Mouse (Mus musculus) megakaryocyte, adult 5-6 weeks (primary cell): ENCODE results near the gene Ifi47. TPM values are rescaled to one million over a fixed set of nuclear protein-coding genes. Genes with fewer than 3 reads are reported as not detected.
"Not testable (repeated sequence)": the region's sequence is repeated elsewhere in the genome, so short reads cannot be mapped to it uniquely, and the experiment has no call there.

Experiments
- ATAC-seq: 2 replicates; pipeline ENCODE4 v1.8.0; 2016; ENCODE audit warnings: mild to moderate bottlenecking, inconsistent platforms; ENCODE audit not compliant: poor library complexity, severe bottlenecking
- total RNA-seq, 2 experiments: library from RNA; stranded (forward) in 1 of 2; stranded (reverse) in 1 of 2; fragments of 153-499, 151-499 nt in 1 of 2; fragments of 221-1000, 200-1000 nt in 1 of 2; gene quantifications; 2 replicates each; pipeline versions ENCODE4 v1.2.3 to v1.2.4; 2015 to 2017

Ifi47 gene
- 92.4 and 108 TPM in 2 replicates for total RNA-seq (2015)
- total RNA-seq (2017), result 39.4 and 46.3 TPM in 2 replicates

DNA sequence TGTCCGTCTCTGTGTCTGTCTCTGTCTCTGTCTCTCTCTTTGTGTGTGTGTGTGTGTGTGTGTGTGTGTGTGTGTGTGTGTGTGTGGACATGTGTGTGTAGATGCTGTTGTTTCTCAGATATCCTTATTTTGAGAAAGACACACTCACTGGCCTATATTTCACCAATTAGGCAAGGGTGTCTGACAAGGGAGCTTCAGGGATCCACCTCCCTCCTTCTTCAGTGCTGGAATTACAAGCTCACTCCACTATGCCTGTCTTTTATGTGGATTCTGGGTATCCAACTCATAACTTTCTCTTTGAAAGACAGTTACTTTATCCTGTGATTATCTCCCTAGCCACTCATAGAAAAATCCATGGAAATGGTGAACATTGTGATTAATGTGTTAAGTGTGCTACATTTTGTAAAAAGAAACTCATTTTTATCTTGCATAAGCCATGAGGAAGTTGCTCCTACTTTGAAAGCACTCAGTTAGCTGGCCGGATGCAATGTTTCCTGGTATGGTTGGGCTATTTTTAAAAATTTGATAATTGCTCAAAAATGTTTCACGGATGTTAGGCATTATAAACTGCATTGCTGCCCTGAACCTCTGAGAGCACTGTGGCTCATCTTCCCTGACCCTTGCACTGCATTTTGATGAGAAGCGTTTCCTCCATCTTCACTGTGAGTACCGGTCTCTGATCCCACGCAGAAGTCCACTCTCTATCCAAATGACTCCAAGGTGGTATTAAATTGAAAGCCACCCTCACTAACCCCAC is at the start of gene Ifi47:
TSS of gene Ifi47 (plus strand) at position 587 of the 757 bp plus-strand sequence.
- peak; percentile 79 for ATAC-seq

DNA sequence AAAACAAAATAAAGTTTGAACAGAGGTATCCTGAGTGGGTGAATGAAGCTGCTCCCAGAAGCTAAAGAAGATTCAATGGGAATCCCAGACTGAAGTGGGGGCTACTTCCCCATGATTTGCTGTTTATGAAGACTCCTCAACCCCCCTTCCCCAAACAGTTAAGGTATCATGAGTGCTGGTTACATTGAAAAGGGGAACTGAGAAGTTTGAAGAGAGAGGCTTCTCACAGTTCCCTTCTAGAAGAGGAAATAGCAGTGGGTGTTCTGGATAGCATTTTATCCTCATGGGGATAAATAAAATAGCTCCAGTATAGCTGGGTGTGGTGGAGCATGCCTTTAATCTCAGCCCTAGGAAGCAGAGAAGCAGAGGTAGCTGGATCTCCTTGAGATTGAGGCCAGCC is 26.3 kb upstream of the Ifi47 start:
- peak; percentile 73 for ATAC-seq

DNA sequence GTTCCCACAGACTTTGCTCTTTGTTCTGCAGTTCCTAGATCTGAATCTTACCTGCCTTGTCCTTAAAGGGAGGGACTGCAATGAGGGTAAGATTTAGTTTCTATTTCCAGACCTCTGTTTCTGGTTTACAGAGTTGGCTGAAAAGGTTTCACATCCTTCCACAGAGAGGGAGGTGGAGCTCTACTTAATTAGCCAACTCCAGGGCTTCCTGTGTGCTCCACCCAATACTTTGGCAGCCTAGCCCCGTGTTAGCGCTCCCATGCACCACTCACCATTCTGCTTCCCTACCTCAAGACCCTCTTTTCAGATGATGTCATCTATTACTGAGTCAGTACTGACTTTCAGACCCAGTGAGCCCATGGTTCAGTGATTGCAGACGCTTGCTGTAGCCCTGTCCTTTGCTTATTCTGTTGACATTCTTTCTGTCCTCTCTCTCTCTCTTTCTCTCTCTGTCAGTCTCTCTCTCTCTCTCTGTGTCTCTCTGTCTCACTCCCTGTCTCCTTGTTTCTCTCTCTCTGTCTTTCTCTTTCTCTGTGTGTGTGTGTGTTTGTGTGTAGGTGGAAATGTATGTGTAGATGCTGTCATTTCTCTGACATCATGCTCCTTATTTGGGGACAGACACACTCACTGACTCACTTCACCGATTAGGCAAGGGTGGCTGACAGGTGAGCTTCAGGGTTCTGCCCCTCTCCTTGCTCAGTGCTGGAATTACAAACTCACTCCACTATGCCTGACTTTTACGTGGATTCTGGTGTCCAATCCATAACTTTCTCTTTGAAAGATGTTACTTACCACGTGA is 25.1 kb upstream of the Ifi47 start, which contains the start of gene 9930111J21Rik2:
TSS of gene 9930111J21Rik2 (minus strand) at position 150 of the 799 bp plus-strand sequence.
- peak; percentile 77 for ATAC-seq

DNA sequence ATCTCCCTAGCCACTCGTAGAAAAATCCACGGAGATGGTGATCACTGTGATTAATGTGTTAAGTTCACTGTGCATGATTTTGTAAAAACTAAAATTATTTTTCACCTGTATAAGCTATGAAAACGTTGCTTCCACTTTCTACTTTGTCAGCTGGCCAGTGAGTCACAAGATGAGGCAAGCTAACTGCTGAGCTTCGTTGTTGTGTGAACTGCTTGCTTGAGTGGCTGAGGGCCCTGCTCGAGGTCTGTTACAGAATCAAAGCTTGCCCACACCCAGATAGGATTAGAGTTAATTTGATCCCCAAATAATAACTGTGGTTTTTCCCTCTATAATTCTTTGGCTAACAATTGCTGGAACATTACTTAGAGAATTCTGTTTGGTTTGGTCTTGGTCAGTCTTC is 24.5 kb upstream of the Ifi47 start:
- ATAC-seq, result peak; percentile 41

DNA sequence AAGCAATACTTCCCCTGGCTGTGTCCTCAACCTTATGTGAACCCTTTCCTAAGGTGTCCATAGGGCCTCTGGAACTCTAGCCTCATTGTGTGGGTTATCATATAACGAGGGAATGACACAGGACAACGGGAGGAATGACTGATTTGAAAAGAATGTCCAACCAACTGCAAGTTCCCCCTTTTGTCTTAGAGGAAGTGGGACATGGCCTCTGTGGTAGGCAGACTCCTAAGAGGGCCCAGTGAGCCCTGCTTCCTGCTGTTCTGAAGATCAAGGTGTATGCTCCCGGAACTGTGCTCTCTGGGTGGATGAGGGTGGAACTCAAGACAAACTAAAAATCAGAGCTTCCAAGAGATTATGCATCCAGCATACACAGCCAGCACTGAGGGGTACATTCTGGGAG is 16.3 kb upstream of the Ifi47 start:
- peak; percentile 86 for ATAC-seq

DNA sequence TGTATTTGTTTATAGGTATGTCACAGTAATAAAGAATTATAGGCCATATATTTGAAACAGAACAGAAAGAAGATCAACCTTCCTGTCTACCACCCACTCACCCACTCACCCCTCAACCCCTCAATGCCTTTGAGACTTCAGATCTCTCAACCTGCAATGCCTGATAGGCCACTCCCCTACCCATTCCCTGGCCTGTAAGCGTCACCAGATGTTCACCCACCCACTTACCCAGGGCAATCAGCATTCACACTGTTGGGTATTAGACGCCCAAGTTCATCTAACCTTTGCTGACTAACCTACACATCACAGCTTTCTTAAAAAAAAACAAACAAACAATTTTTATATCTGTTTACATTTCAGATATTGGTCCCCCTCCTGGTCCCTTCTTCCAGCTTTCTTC is 14.5 kb upstream of the Ifi47 start:
- ATAC-seq, result not testable (repeated sequence)

DNA sequence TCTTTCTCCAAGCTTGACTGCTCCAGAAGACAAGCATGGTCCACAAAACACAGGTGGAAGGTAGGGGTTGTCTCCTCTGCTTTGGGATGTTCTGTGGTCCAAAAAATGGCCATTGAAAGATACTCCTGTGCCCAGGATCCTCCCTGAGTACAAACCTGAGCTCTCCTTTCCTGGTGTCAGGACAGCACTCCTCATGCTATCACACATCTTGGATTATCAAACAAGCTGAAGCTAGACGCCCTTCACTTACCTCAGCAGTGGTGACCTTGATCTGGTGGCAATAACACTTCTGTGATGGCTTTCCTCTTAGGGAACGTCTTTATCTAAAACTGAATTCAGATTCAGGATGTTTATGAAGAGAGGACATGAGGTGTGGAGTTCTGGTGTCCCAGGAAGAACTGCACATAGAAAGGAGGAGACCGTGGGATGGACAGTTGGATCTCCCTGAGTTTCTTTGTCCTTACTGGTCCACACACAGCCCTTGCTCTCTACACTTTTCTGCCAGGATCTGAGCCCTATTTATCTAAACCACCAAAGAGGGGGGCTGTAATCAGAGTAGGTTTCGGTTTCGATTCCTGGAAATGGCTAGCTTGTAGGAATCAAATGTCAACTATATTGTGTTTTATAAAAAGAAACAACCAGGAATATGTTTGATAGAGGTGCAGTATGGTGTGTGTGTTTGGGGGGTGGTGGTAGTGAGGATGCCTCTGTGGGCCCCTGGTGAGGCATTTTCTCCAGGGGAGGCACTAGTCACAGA is 12.5 kb upstream of the Ifi47 start, which contains the start of gene Tgtp2:
TSS of gene Tgtp2 (minus strand) at position 494 of the 757 bp plus-strand sequence.
- ATAC-seq, result not testable (repeated sequence)

DNA sequence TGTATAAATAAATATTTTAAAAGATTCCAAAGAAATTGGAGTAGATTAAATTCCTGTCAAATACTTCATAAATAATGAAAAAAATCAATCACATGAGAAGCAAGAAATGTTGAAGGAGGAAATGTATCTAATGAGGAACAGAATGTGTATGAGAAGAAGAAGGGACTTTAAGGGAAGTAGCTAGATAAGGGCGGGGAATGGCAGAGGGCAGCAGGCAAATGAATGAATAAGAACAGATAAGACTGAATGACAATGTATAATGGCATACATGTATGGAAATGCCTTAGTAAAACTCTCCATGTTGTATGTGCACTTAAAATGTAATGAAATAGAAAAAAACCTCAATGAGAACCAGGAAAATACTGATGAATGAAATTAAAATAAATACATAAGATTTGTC is 8.0 kb upstream of the Ifi47 start:
- ATAC-seq, result peak; percentile 62

DNA sequence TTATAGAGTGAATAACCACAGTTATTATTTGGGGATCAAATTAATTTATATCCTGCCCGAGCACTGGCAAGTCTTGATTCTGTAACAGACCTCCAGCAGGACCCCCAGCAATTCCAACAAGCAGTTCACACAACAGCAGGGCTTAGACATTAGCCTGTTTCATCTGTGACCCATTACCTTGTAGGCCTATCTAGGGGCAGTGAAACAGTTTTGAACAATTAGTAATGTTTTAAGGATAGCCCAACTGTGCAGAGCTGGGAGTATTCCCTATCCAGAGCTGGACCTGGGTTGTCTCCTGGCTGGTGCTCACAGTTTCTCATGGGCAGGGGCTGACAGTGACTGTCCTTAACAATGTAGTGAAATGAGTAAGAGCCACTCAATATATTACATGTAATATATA is 625 bp downstream of the Ifi47 start:
- ATAC-seq, result no peak

DNA sequence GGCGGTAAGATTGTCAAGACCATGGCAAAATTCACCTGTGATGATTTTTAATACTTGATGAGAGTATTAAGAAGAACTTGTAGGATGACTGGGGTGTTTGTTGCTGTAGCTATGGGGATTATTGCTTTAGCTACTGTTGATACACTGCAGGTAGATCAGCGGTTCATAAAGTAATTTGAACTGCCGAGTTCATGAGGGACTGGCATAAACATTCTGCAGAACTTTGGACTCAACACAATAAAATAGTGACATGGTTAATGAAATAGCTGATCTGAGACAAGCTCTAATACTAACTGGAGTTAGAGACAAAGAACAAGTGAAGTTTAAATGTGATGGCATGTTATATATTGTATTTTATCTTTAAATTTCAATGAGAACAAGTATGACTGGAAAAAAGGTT is 2.3 kb downstream of the Ifi47 start:
- ATAC-seq, result no peak

DNA sequence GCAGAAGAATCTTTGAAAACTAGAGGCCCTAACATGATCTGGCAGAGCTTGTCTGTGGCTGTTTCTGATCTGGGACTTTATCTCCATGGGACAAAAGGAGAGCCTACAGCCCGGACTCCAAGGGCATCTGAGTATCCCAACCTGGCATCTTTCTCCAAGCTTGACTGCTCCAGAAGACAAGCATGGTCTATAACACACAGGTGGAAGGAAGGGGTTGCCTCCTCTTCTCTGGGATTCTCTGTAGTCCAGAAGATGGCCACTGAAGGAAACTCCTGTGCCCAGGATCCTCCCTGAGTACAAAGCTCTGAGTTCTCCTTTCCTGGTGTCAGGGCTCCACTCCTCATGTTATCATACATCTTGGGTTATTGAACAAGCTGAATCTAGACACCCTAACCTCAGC is 4.2 kb downstream of the Ifi47 start:
- ATAC-seq, result no peak

DNA sequence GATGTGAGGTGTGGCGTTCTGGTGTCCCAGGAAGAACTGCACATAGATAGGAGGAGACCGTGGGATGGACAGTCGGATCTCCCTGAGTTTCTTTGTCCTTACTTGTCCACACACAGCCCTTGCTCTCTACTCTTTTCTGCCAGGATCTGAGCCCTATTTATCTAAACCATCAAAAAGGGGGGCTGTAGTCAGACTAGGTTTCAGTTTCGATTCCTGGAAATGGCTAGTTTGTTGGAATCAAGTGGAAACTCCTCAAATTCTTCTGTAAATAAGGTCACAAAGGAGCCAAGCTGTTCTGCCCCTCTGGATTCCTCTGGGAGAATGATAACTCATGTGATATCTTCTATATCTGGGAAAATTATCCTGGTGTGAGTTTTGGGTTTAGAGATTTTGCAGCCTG is 5.0 kb downstream of the Ifi47 start:
- no peak for ATAC-seq

DNA sequence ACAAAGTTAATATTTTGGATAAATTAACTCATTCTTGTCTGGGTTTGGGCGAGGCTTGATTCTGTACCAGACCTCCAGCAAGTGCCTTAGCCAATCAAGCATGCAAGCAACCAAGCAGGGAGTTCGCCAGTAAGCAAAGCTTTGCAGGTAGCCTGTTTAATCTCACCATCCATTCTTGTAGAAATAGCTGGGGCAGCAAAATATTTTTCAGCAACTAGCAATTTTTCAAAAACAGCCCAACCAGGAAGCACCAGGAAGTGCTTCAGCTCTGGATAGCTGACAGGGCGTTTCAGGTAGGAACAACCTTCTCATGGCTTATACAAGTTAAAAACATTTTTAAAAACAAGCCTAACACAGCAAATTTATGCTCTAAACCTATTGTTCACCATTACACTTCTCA is 5.5 kb downstream of the Ifi47 start:
- ATAC-seq, result no peak

DNA sequence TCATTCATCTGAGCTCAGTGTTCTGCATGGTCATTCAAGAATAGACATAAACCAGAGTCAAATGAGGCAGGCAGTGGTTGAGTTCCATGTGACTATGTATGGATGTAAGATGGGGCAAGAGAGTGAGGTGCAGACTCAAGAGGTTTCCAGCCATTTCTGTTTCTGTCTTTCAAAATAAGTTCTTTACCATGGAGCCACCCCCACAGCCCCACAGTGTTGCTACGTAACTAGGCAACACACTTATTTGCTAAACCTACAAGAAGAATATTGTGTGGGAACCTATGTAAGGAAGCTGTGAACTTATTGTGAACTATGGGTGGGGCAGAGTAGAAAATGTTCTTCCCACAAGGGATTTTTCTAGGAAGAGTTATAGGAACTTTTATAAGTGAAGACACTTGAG is 6.8 kb downstream of the Ifi47 start:
- no peak; the same call in 1 of the 2 replicates for ATAC-seq

DNA sequence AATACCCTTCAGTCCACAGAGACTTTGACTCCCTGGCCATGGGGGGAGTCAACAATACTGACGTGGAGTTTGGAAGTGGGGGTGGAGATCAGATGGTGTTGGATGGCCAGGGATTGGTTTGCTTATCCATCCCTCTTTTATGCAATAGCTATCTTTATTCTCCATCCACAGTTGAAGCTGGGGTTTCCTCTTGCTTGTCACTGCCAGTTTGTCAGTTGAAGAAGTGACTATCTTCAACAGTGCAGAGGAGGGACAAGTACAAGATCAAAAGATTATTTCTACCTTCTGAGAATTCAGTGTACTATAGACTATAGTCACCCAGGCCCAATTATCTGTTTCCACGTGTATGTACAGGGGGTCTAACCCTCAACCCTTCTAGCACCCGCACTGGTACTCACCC is 7.4 kb downstream of the Ifi47 start:
- no peak for ATAC-seq

DNA sequence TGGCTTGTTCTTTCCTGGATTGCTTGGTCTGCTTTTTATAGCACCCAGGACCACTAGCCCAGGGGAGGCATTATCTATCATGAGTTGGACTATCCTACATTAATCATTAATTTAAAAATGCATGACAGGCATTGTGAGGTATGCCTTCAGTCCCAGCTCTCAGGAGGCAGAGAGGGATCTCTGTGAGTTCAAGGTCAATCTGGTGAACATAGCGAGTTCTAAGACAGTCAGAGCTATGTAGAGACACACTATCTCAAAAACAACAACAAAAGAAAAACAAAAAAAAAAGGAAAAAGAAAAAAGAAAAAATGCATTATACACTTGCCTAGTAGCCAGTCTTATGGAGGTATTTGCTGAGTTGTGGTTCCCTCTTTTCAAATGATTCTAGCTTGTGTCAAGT is 8.0 kb downstream of the Ifi47 start:
- no peak for ATAC-seq

DNA sequence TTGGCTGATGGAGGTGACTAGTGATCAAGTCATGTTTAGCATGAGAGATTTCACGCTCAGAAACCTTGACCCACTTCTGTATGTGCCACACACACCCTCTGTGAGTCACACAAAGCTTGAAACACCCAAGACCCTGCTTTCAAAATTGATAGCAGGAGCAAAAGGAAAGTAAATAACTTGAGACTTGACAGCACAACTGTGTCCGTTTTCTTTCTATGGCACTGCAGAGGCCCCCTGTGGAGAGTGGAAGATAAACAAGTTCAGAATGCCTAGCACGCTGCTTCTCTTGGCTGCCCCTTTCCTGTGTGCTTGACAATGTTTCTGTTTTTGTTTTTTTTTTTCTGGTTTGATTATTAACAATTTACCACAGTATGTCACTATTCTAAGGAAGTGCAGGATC is 8.5 kb downstream of the Ifi47 start:
- peak; percentile 20; the same call in 1 of the 2 replicates for ATAC-seq

DNA sequence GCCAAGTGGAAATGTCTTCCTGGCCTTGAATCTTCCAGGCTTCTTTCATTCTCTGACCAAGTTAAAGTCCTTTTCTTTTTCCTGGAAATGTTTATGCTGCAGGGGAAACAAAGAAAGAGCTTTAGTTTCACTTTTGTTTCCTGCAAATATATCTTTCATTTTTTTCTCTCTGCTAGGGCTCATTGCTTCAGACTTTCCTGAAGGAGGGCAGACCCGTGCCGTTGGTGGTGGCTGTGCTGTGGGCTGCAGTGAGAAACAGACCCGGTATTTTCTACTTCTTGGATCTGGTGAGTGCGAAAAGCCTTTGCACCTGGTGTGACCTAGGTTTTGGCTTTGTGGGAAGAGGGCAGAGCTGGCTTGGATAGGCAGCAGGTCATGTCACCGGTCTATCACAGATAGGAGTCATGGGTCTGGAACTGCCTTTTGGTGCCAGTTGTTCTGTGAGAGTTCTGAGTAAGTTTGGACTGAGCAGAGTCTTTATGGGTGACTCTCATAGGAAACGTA is 10.5 kb downstream of the Ifi47 start:
- ATAC-seq, result peak; percentile 17

DNA sequence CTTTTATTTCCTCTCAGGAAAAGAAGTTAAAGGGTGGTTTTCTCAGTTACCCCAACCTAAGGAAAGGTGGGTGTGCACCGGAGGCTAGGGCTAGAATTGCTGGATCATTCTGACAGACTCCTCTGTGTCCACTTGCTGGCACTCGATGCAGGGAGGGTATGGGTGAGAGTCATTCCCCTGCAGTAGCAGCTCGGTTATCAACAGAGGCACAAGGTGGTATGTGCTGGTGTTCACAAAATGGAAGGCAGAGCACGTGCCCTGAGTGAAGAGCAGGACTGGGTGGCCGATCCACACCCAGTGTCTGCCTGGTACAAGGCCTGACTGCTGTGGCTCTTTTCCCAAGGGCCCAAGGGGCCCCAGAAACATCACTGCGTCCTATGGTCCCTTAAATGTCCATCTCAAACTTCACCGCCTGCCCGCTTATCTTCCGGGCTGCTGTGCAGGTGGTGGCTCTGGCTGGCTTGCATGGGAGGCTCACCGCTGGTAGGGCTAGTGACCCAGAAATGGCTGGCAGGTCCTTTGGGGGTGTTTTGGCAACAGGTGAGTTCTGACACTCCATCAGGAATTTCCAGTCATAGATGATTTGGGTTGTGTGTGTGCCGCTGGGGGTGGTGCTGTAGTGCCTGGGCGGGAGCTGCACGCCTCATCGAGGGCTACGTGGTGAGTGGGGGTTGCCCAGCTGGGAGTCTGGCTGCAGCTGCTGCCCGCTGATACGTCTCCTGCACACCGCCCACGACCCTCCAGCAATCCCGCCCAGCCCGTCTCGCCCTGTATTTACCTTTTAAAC is 11.6 kb downstream of the Ifi47 start:
- peak; percentile 57 for ATAC-seq

DNA sequence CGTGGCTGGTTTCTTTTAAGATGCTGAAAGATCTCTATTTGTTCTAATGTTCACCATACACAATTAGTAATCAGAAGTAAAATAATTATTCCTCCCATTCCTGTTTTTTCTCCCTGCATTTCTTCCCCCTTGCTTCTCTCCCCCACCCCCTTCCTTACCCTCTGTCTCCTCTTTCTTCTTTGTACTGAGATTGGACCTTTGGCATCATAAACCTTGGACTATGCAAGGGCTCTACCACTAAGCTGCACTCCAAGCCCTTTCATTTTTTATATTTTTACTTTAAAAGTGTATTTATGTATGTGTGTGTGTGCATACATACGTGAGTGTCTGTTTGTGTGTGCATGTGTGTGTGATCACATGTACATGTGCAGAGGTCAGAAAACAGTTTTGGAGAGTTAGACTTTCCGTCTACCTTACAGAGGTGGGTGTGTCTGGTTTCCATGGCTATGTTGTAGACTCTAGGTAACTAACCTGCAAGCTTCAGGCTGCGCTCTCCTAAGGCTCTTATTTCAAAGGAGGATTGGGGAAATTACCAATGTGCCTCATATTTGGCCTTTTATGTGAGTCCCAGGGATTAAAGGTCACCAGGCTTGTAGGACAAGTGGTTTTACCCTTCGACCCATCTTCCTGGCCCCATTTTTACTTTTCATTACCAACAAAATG is 12.7 kb downstream of the Ifi47 start:
- no peak for ATAC-seq
